In genomic region chr13:67108194-67108820, GRCm38 (mm10) we compare ENCODE assay signal across 8 mouse cellular contexts. TPM values are rescaled to one million over a fixed set of nuclear protein-coding genes. Genes with fewer than 3 reads are reported as not detected.
DNase-seq lines count a peak whose midpoint lies in the region; ATAC-seq and TF ChIP-seq lines count a peak whose summit lies in the region.

Gm28557 (minus strand) TSS chr13:67108604.

- peak within 1 kb of the TSS; percentile 57 for H3K4me3 ChIP-seq in forebrain, embryonic 13.5 days
- H3K4me3 ChIP-seq in liver, postnatal 0 days (ENCODE audit: low read depth, low read length), result peak within 1 kb of the TSS; percentile 71
- H3K4me3 ChIP-seq in neural tube, embryonic 14.5 days (ENCODE audit: low read depth, low read length), result peak within 1 kb of the TSS; percentile 60

- TF ChIP-seq EP300 in liver, postnatal 0 days (IDR thresholded peaks at IDR 0.05; ENCODE audit: low read depth), result peak; percentile 19; the same call in 1 of the 2 replicates

- H3K9ac ChIP-seq in forebrain, embryonic 13.5 days, result peak within 1 kb of the TSS; percentile 70
- peak within 1 kb of the TSS; percentile 70 for H3K9ac ChIP-seq in liver, postnatal 0 days (replicated peaks)
- H3K9ac ChIP-seq in neural tube, embryonic 14.5 days (replicated peaks; ENCODE audit: low read depth, low read length), result peak within 1 kb of the TSS; percentile 58

- TF ChIP-seq CTCF in liver, postnatal 0 days (IDR thresholded peaks at IDR 0.05; ENCODE audit: low read depth), result peak; percentile 95

- intact Hi-C loops in heart, postnatal 10 days (cut with DNase I), result loop anchor here (2.0 to 10.0 kb wide), 5 partner anchors 20 to 736 kb away; partner anchors contain the start of genes Zfp457, Zfp712 and Zfp738

- peaks cover 10% of the 10 kb centered on the region; the same call in 1 of the 2 replicates for H3K4me1 ChIP-seq in forebrain, embryonic 13.5 days
- H3K4me1 ChIP-seq in liver, postnatal 0 days (ENCODE audit: insufficient read depth), result peaks cover 10% of the 10 kb centered on the region
- H3K4me1 ChIP-seq in neural tube, embryonic 14.5 days (ENCODE audit: control insufficient read depth, insufficient read depth, low read length), result 0 out of 2 replicates have a peak, but pooled peaks cover 4% of the 10 kb centered on the region

- H3K36me3 ChIP-seq in forebrain, embryonic 13.5 days (ENCODE audit: poor library complexity, severe bottlenecking), result peaks cover 4% of the 10 kb centered on the region; the same call in 1 of the 2 replicates
- no peaks in the 10 kb centered on the region for H3K36me3 ChIP-seq in liver, postnatal 0 days (replicated peaks; ENCODE audit: insufficient read depth, low read length)
- H3K36me3 ChIP-seq in neural tube, embryonic 14.5 days (ENCODE audit: control insufficient read depth, insufficient read depth, low read length), result no peaks in the 10 kb centered on the region

- 1% methylated on average over 17 of the region's 17 CpGs for WGBS in forebrain, embryonic 13.5 days
- WGBS in large intestine, adult 2 months, result under 1% methylated on average over 17 of the region's 17 CpGs
- WGBS in liver, postnatal 0 days (ENCODE audit: insufficient replicate concordance), result under 1% methylated on average over 17 of the region's 17 CpGs
- under 1% methylated on average over 17 of the region's 17 CpGs for WGBS in neural tube, embryonic 14.5 days

- ATAC-seq in cerebellum, adult (ENCODE audit: insufficient number of reproducible peaks, low FRiP score, low TSS enrichment), result peak; percentile 99
- peak; percentile 99 for ATAC-seq in forebrain, embryonic 13.5 days
- peak; percentile 98 for ATAC-seq in liver, postnatal 0 days
- peak; percentile 98 for ATAC-seq in neural tube, embryonic 14.5 days (ENCODE audit: low read depth)

- 0 out of 2 replicates have a peak, but pooled peaks cover 3% of the 10 kb centered on the region for H3K9me3 ChIP-seq in forebrain, embryonic 13.5 days (replicated peaks)
- no peaks in the 10 kb centered on the region for H3K9me3 ChIP-seq in liver, postnatal 0 days (ENCODE audit: low read length)
- H3K9me3 ChIP-seq in neural tube, embryonic 14.5 days (ENCODE audit: control insufficient read depth, low read length), result no peaks in the 10 kb centered on the region; the same call in 1 of the 2 replicates

- H3K27ac ChIP-seq in forebrain, embryonic 13.5 days, result 0 out of 2 replicates have a peak within 1 kb of the TSS, but pooled peaks have one; percentile 52
- peak within 1 kb of the TSS; percentile 88 for H3K27ac ChIP-seq in liver, postnatal 0 days (ENCODE audit: low read depth)
- peak within 1 kb of the TSS; percentile 52 for H3K27ac ChIP-seq in neural tube, embryonic 14.5 days (ENCODE audit: low read depth, low read length)

- peak; percentile 99 for DNase-seq in ES-CJ7 (ENCODE audit: low read depth, low spot score)
- peak; percentile 96 for DNase-seq in heart, postnatal 10 days
- peak; percentile 100 for DNase-seq in large intestine, adult 2 months (ENCODE audit: low read depth, low spot score)
- peak; percentile 88 for DNase-seq in liver, postnatal 0 days
- peak; percentile 87 for DNase-seq in testis, postnatal 10 days (ENCODE audit: low spot score)

- peak within 1 kb of the TSS; percentile 62 for H3K4me2 ChIP-seq in forebrain, embryonic 13.5 days
- H3K4me2 ChIP-seq in liver, postnatal 0 days (ENCODE audit: low read depth, low read length), result peak within 1 kb of the TSS; percentile 90
- H3K4me2 ChIP-seq in neural tube, embryonic 14.5 days (ENCODE audit: low read depth, low read length), result peak within 1 kb of the TSS; percentile 67

- no peaks in the 10 kb centered on the region for H3K27me3 ChIP-seq in forebrain, embryonic 13.5 days
- H3K27me3 ChIP-seq in liver, postnatal 0 days (ENCODE audit: insufficient read depth, low read length), result no peaks in the 10 kb centered on the region
- no peaks in the 10 kb centered on the region for H3K27me3 ChIP-seq in neural tube, embryonic 14.5 days (ENCODE audit: control insufficient read depth, insufficient read depth, low read length)

RNA-seq across cellular contexts. Expression of gene Gm28557, which starts in this region (rescaled TPM):
- polyA plus RNA-seq in forebrain, embryonic 13.5 days (2015; fragmentation: Nextera tagmentation; extraction: Ambion mirVana), result 2.3 TPM in 2 replicates
- 1 to 10 TPM in 1 of 2 experiments, under 1 TPM in 1; 0.96 to 1.8 TPM for total RNA-seq in heart, postnatal 10 days (2021)
- 2.8 and 3.4 TPM in 2 replicates for polyA plus RNA-seq in large intestine, adult 2 months (2012; rRNA removed)
- 1.4 and 2.2 TPM in 2 replicates for polyA plus RNA-seq in liver, postnatal 0 days (2015; fragmentation: Nextera tagmentation; extraction: Ambion mirVana)
- 1.2 and 2.3 TPM in 2 replicates for polyA plus RNA-seq in neural tube, embryonic 14.5 days (2014; fragmentation: Nextera tagmentation; extraction: Ambion mirVana)

Comparison
In these comparisons a context has a peak if more than half of its experiments do, and no peak if none do; other contexts are left out.
1. Peak in every context shown above with its lines: DNase-seq, ATAC-seq, H3K4me3 ChIP-seq and H3K27ac ChIP-seq.